Mouse (Mus musculus) embryonic facial prominence, embryonic 10.5 days (tissue): ENCODE results near the gene Cav1. TPM values are rescaled to one million over a fixed set of nuclear protein-coding genes. Genes with fewer than 3 reads are reported as not detected.

Experiments
- DNase-seq: peaks from one replicate; pipeline ENCODE4 v3.0.0-alpha.2; 2017; ENCODE audit warnings: low spot score
- H3K27ac ChIP-seq: fragments of 300-500 bp; sonication (generic); replicated peaks from 2 replicates; pipeline ENCODE4 v1.5.1; 2016; ENCODE audit warnings: mild to moderate bottlenecking
- H3K27me3 ChIP-seq: fragments of 300-500 bp; sonication (generic); replicated peaks from 2 replicates; pipeline ENCODE4 v1.6.1; 2016; ENCODE audit warnings: low read depth, mild to moderate bottlenecking; ENCODE audit not compliant: poor library complexity, severe bottlenecking
- H3K36me3 ChIP-seq: fragments of 300-500 bp; sonication (generic); replicated peaks from 2 replicates; pipeline ENCODE4 v1.6.1; 2016; ENCODE audit warnings: mild to moderate bottlenecking, moderate library complexity
- H3K4me1 ChIP-seq: fragments of 300-500 bp; sonication (generic); 2 replicates; pipeline ENCODE4 v1.6.1; 2016
- H3K4me3 ChIP-seq: fragments of 300-500 bp; sonication (generic); 2 replicates; pipeline ENCODE4 v1.5.1; 2016; ENCODE audit warnings: mild to moderate bottlenecking, moderate library complexity
- H3K9me3 ChIP-seq: fragments of 300-500 bp; sonication (generic); 2 replicates; pipeline ENCODE4 v1.6.1; 2016; ENCODE audit warnings: mild to moderate bottlenecking
- WGBS: fragments of 180-500 bp; shearing (Covaris S2); methylation state at CpG from one replicate; pipeline ENCODE4 v1.1.7; 2016; 5-methylcytosine and 5-hydroxymethylcytosine counted together
- polyA plus RNA-seq: library from polyadenylated mRNA; unstranded; fragments of >200 nt; fragmentation: Nextera tagmentation; extraction: Ambion mirVana; gene quantifications from 2 replicates; pipeline ENCODE4 v1.2.1, GENCODE M21; 2016

Gene Cav1
- polyA plus RNA-seq, 1 experiment from 2014 or later = 7.9 TPM

DNA sequence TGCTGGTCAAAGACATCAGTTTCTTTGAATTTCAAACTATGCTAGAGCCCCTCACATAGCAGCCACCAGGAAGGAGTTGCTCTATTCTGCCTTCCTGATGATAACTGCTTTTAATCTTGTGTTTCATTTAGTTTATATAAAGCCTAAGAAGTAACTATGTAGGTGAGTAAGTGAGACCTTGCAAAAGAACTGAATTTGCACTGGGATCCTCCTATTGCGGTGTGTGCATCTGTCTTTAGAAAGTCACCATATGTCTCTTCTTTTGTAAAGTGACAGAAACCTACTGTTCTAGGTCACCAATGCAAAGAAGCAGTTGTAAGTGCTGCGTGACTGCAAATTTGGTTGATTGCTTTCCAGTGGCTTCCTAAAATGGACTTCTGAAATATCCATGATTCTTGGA is 31.6 kb downstream of the Cav1 start:
- WGBS = 90% methylated on average over 2 of the region's 2 CpGs
- Histone ChIP-seq H3K4me3 (no peak overlapping the region), H3K9me3 (no peaks in the 10 kb centered on the region), H3K27me3 (no peaks in the 10 kb centered on the region), H3K27ac (no peak overlapping the region), H3K36me3 (no peaks in the 10 kb centered on the region), H3K4me1 (peaks cover 8% of the 10 kb centered on the region)
- DNase-seq = no peak

DNA sequence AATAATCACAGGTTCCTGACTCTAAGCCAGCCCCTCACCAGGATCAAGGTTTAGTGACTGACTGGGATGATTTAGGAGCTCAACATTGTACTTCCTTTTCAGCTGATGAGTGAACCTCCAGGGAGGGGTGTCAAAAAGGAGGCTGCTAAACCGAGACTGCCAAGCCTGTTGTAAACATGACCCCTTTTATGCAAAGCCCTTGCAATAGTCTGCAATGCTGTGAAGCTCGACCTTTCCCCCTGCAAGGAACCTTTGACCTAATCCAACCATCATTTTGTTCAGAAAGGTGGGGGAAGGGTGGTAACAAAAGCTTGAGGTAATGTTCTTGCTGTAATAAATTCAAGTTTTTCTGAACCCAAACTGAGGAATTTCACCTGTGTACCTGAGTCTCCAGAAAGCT is 34.3 kb downstream of the Cav1 start:
- no peaks in the 10 kb centered on the region for H3K27me3 ChIP-seq
- no peaks in the 10 kb centered on the region for H3K36me3 ChIP-seq
- WGBS = 7% methylated on average over 2 of the region's 2 CpGs
- H3K4me3 ChIP-seq = no peak overlapping the region
- H3K4me1 ChIP-seq = peaks cover 8% of the 10 kb centered on the region
- no peak overlapping the region for H3K27ac ChIP-seq
- no peaks in the 10 kb centered on the region for H3K9me3 ChIP-seq
- peak; percentile 13 for DNase-seq

DNA sequence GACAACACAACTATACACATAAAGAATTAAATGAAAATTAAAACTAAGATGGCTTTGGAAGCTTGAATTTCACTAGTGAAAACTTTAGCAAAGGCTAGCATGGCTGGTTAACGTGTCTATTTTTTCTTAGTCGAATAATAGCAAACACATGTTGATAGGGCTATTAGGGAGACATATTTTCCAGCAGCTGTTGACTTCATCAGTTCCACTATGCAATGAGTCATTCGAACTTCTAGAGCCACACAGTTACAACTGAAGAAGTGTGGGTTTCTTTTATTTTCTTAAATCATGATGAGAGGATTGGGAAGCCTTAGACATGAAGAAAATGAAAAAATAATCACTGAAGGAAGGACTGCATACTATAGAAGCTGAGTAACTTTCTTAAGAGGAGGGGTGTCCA is 41.9 kb downstream of the Cav1 start:
- H3K4me1 ChIP-seq = no peaks in the 10 kb centered on the region
- WGBS = 73% methylated on average over 3 of the region's 3 CpGs

DNA sequence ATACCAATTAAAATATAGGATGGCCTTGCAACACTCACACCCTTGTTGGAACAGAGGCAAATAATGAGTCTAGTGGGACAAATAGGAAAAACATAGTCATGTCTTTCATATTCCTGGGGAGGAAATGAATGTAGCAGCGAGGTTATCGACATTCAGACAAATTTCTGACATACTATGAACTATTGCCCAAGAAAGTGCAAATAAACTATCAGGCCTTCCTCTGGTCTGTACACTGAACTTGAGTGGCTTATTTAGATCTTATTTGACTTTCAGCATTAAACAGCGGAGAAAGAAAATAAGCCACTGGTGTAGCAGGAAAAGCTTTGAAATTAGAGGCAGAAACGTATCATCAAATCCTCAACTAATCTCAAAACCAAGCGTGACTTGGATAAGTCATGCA is 44.7 kb downstream of the Cav1 start:
- 90% methylated on average over 5 of the region's 5 CpGs for WGBS
- no peak overlapping the region for H3K4me3 ChIP-seq
- H3K36me3 ChIP-seq = no peaks in the 10 kb centered on the region

More for the DNA sequence above, 41.9 kb downstream of the Cav1 start:
- Histone ChIP-seq H3K27me3 (no peaks in the 10 kb centered on the region), H3K4me3 (no peak overlapping the region), H3K27ac (no peak overlapping the region), H3K36me3 (no peaks in the 10 kb centered on the region), H3K9me3 (no peaks in the 10 kb centered on the region)
- DNase-seq = no peak

DNA sequence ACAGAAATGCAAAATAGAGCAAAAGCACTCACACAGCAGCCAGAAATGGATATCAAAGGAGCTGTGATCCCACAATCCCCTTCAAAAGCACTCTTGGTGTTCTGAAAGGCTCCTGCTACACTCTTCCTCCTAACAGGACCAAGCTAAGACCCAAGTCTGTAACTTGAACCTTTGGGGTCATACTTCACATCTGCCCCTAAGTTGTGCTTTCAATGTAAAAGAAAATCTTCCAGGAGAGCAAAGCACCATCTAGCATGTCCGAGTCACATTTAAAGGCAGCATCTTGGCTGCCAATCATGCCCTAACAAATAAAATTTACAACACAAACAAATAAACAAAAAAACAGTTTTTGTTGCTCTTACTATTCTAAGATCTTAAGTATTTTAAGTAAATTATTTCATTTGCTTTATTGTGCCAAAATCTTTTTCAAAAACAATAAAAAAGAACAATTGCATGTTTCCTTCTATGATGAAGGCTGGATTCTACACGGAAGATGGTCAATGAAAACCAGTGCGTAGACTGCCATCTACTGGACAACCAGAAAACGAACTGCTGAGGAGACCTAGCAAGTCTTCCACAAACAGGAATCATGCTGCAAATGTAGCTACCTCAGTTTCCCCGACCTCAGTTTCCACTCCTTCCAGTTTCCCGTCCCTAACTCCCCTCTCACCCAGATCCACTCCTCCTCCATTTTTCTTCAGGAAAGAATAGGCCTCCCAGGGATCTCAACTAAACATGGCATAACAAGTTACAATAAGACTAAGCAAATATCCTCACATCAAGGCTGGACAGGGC is 53.0 kb downstream of the Cav1 start:
- Histone ChIP-seq H3K9me3 (no peaks in the 10 kb centered on the region), H3K36me3 (no peaks in the 10 kb centered on the region), H3K4me3 (no peak overlapping the region), H3K27me3 (no peaks in the 10 kb centered on the region), H3K4me1 (no peaks in the 10 kb centered on the region), H3K27ac (no peak overlapping the region)
- WGBS = 18% methylated on average over 6 of the region's 6 CpGs
- DNase-seq = peak; percentile 32

More for the DNA sequence above, 44.7 kb downstream of the Cav1 start:
- H3K4me1 ChIP-seq = no peaks in the 10 kb centered on the region
- H3K27ac ChIP-seq = no peak overlapping the region
- H3K9me3 ChIP-seq = no peaks in the 10 kb centered on the region
- no peak for DNase-seq
- H3K27me3 ChIP-seq = no peaks in the 10 kb centered on the region

DNA sequence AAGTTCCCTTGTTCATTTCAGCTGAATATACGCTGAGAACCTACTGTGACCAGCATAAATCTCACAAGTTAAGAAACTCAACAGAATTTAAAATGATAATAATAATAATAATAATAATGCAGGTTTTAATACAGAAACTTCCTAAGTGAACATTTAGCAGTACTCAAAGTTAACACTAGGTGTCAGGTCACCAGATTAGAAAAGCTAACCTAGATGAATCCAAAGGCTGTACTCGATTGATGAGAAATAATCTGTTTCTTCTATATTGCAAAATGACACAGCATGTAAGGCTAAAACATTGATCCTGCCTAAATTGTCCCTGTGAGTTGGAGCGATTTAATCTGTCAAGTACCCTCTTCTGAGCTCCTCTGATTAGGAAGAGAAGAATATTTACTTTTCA is 56.6 kb downstream of the Cav1 start:
- WGBS = 55% methylated on average over 3 of the region's 3 CpGs
- no peaks in the 10 kb centered on the region for H3K36me3 ChIP-seq
- H3K9me3 ChIP-seq = no peaks in the 10 kb centered on the region
- no peaks in the 10 kb centered on the region for H3K27me3 ChIP-seq
- H3K4me3 ChIP-seq = no peak overlapping the region
- no peak overlapping the region for H3K27ac ChIP-seq
- H3K4me1 ChIP-seq = no peaks in the 10 kb centered on the region
- DNase-seq = no peak

DNA sequence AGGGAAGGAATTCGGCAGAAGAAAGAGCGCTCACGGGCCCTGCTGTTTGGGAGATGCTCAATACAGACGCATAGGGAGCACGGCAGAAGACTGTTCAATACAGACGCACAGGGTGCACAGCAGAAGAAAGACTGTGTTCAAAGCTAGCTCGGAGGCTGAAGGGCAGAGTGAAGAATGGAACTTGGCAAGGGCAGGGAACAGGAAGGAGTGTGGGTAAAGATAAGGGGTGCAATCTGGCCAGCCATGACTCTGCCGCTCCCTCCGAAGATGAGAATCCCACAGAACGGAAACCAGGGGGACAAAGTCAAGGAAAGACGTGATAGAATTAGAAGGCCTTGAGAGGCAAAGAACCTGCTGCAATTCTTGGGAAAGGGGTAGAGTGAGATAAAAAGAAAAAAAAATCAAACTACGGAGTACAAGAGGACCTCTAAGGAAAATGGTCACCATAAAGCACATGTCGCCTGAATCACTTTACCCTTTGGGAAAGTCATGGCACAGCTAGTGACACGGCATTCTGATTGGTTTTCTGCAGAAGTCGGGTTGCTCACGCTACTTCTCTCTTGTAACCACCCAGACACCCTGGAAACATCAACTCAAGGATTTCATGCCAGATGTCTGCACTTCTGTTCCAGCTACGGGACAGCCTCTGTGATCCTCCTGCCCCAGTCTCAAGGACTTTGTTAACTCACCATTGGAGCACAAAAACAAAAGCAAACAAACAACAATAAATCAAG is 57.5 kb downstream of the Cav1 start:
- WGBS = 88% methylated on average over 17 of the region's 17 CpGs
- Histone ChIP-seq H3K27ac (no peak overlapping the region), H3K9me3 (no peaks in the 10 kb centered on the region), H3K27me3 (no peaks in the 10 kb centered on the region), H3K4me3 (no peak overlapping the region), H3K4me1 (no peaks in the 10 kb centered on the region), H3K36me3 (no peaks in the 10 kb centered on the region)
- no peak for DNase-seq

DNA sequence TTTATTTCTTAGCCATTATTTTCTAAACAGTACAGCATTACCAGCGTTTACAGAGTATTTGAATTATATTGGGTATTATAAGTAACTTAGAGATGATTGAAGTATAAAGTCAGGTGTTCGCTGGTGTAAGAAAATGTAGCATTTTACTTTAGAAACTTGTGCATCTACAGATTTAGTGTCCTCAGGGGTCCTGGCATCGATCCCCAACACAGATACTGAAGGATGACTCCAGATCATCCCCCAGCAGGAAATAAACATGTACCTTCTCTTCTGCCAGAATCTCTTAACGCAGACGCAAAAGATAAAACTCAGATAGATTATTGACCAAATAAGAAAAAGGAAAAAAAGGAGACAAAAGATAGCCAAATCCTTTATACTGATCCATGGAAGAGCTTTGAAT is 68.2 kb downstream of the Cav1 start:
- DNase-seq = no peak

DNA sequence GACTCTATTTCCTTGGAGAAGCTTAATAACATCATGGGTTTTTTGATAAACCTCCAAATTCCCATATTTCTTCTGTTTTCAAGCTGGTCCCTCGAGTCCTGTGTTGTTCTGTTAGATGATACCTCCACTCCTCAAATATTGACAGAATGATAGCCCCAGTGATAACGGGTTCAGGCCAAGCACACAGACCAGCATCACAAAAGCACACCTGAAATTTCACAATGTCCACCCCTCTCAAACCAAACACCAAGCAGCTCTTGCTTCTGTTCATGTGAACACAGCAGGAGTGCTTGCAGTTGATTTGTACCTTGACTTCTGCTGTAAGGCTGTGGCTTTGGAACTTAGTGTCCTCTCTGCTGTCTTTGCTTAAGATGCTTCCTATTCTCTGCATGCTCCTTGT is 71.2 kb downstream of the Cav1 start:
- H3K36me3 ChIP-seq = no peaks in the 10 kb centered on the region
- 81% methylated on average over 2 of the region's 2 CpGs for WGBS
- no peaks in the 10 kb centered on the region for H3K4me1 ChIP-seq
- H3K27ac ChIP-seq = no peak overlapping the region
- no peaks in the 10 kb centered on the region for H3K9me3 ChIP-seq
- no peak for DNase-seq
- no peaks in the 10 kb centered on the region for H3K27me3 ChIP-seq
- H3K4me3 ChIP-seq = no peak overlapping the region

More for the DNA sequence above, 68.2 kb downstream of the Cav1 start:
- no peaks in the 10 kb centered on the region for H3K4me1 ChIP-seq
- no peak overlapping the region for H3K4me3 ChIP-seq
- no peaks in the 10 kb centered on the region for H3K36me3 ChIP-seq
- WGBS = 91% methylated on average over 5 of the region's 5 CpGs
- H3K9me3 ChIP-seq = no peaks in the 10 kb centered on the region
- no peak overlapping the region for H3K27ac ChIP-seq
- H3K27me3 ChIP-seq = no peaks in the 10 kb centered on the region

DNA sequence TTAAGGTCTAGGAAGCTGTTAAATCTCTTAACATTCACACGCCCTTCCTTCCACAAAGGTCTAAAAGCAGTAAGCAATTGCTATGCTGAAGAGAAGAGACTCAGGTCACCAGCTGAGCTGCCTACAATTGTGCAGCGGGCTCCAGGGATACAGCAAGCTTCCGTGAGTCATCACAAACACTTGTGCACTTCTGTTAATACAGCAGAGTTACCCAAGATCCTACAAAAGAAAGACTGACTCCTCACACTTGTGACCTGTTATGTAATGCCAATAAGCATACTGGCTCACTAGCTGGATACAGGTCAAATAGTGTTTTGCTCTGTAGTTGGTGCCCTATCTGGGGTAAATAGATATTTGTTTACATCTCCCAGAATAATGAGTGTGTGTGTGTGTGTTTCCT is 74.0 kb downstream of the Cav1 start:
- 87% methylated on average over 3 of the region's 3 CpGs for WGBS
- Histone ChIP-seq H3K4me3 (no peak overlapping the region), H3K27ac (no peak overlapping the region), H3K36me3 (no peaks in the 10 kb centered on the region), H3K27me3 (no peaks in the 10 kb centered on the region), H3K4me1 (no peaks in the 10 kb centered on the region), H3K9me3 (no peaks in the 10 kb centered on the region)
- DNase-seq = no peak

DNA sequence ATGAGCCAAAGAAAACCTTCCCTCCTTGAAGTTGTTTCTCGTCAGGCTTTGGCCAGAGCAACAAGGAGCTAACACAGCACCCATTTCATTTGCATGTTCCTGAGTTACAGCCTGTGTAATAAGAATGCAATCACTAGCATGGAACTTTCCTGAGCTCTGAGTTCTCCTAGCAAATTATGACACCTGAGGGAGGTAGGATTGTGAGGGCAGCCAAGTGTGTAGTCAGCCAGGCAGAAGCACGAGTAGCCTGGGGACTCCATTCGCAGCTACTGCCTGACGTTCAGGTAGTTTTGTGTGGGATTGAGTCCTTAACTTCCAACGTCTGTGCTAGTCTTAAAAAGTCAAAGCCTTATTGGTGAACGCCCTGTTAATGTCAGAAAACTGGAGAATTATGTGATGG is 75.6 kb downstream of the Cav1 start:
- H3K27ac ChIP-seq = no peak overlapping the region
- 88% methylated on average over 6 of the region's 6 CpGs for WGBS

DNA sequence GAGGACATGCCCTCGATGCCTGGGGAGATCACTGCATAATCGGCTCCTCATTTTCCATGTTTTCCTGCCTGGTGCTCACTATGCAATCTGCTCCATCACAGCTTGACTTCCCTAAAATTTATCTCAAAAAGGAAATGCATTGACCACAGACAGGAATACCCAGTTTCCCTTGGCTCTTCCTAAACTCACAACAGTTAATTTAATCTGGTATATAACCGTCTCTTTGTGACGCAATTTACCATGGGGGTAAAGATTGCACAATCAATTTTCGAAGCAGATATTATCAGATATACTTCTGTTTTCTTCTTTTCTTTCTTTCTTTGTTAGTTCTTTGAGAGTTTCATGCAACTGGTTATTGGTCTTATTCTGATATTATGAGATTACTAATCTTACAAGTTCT is 79.4 kb downstream of the Cav1 start:
- WGBS = 90% methylated on average over 5 of the region's 5 CpGs
- no peaks in the 10 kb centered on the region for H3K36me3 ChIP-seq
- H3K9me3 ChIP-seq = no peaks in the 10 kb centered on the region
- no peak for DNase-seq
- H3K4me1 ChIP-seq = no peaks in the 10 kb centered on the region
- no peak overlapping the region for H3K27ac ChIP-seq
- H3K27me3 ChIP-seq = no peaks in the 10 kb centered on the region
- H3K4me3 ChIP-seq = no peak overlapping the region

More for the DNA sequence above, 75.6 kb downstream of the Cav1 start:
- H3K9me3 ChIP-seq = no peaks in the 10 kb centered on the region
- no peaks in the 10 kb centered on the region for H3K36me3 ChIP-seq
- H3K27me3 ChIP-seq = no peaks in the 10 kb centered on the region
- H3K4me3 ChIP-seq = no peak overlapping the region
- DNase-seq = no peak
- no peaks in the 10 kb centered on the region for H3K4me1 ChIP-seq
